Mouse (Mus musculus): ENCODE measurements around the gene Rassf10. TPM values are rescaled to one million over a fixed set of nuclear protein-coding genes. Genes with fewer than 3 reads are reported as not detected.

The Rassf10 gene
- total RNA-seq, 1 experiment: 1.1 TPM

DNA sequence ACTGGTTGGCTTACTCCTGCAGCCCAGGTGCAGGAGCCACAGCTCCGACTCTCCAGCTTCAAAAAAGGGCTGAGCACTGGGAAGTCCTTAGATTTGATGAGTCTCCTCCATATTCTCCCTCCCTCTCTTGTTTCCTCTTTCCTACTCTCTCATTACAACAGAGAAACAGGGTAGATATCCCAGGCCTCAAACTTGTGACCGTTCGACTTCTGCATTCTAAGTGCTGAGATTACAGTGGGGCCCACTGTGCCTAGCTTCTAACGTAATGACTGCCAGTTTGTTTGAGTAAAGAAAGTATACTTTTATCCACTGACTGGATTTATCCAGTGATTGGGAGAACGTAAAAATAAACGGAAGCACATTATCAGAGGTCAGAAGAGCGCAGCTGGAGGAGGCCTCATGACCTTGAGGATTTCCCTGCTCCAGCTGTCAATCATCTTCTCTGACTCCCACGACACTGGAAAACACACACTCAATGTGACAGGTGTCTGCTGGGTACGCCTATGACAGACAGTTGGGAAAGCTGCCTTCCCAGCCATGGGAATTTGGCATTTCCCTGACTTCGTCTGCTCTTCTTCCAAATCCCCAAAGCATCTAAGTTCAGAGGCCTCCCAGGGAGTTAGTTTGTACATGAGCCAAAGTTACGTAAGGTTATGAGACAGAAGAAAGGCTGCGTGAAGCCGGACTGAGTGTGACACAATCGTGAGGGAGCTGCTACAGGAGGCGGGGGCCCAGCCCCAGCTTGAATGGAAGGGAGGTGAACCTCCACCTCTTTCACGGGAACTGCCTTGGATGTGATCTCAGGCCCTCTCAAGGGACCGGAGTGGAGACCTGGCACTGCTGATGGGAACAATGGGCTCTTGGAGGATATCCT lies 31.2 kb downstream of the Rassf10 start:
- TF ChIP-seq ZC3H11A (IDR thresholded peaks at IDR 0.05; ENCODE audit: borderline replicate concordance, low read depth, low read length) (no peak), HCFC1 (IDR thresholded peaks at IDR 0.05; ENCODE audit: borderline replicate concordance, insufficient read depth, low read length) (no peak), MAFK (IDR thresholded peaks at IDR 0.05; ENCODE audit: insufficient read depth, low read depth, low read length) (no peak), ZNF384 (IDR thresholded peaks at IDR 0.05; ENCODE audit: low read depth, low read length) (no peak), CHD2 (IDR thresholded peaks at IDR 0.05; ENCODE audit: low read depth, low read length) (no peak)
- H3K9me3 ChIP-seq (ENCODE audit: control insufficient read depth, insufficient read depth, low read depth, low read length): no peaks in the 10 kb centered on the region
- no peak overlapping the region for H3K9ac ChIP-seq (ENCODE audit: insufficient read depth, low read depth, low read length, poor library complexity, severe bottlenecking)
- no peaks in the 10 kb centered on the region for H3K36me3 ChIP-seq (ENCODE audit: control insufficient read depth, insufficient read depth, low read length, poor library complexity, severe bottlenecking)
- DNase-seq (ENCODE audit: low read depth, low spot score): no peak
- no peak overlapping the region for H3K27ac ChIP-seq (ENCODE audit: insufficient read depth, low read depth, low read length, poor library complexity, severe bottlenecking)
- in situ Hi-C loops (cut with MboI; ENCODE audit: low sequenced_read_pairs in 2 of 2, unreplicated experiment in 2 of 2): no loop called here
- H3K4me3 ChIP-seq (ENCODE audit: insufficient read depth in 1 of 2, low read depth in 1 of 2, low read length in 2 of 2, poor library complexity in 1 of 2, severe bottlenecking in 1 of 2): no peak overlapping the region
- peaks cover 0 to 7% of the 10 kb centered on the region in 2 experiments; a peak in 1 of 4 replicates for H3K4me1 ChIP-seq (ENCODE audit: control insufficient read depth in 2 of 2, insufficient read depth in 2 of 2, low read length in 2 of 2, poor library complexity in 1 of 2)

DNA sequence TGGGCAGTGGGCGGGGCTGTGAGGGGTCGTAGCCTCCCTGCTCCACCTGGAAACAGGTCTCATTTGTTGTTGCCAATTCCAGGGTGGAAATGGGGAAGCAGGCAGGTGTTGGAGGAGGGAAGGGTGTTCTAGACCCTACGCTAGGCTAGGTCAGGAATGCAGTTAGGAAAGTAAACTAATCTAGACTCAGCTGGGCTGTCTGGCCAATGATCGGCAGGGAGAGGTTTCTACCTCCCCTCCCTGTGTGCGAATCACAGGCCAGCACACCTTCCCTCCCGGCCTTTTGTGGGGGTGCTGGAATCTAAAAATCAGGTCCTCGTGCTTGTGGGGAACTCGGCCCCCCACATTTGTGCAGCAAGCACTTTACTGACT lies 31.8 kb downstream of the Rassf10 start:
- no peak for TF ChIP-seq ZC3H11A (IDR thresholded peaks at IDR 0.05; ENCODE audit: borderline replicate concordance, low read depth, low read length)
- TF ChIP-seq CHD2 (IDR thresholded peaks at IDR 0.05; ENCODE audit: low read depth, low read length): no peak
- TF ChIP-seq HCFC1 (IDR thresholded peaks at IDR 0.05; ENCODE audit: borderline replicate concordance, insufficient read depth, low read length): 0 out of 2 replicates have a peak, but pooled peaks have one; percentile 22
- no peak for TF ChIP-seq ZNF384 (IDR thresholded peaks at IDR 0.05; ENCODE audit: low read depth, low read length)
- no peak for TF ChIP-seq MAFK (IDR thresholded peaks at IDR 0.05; ENCODE audit: insufficient read depth, low read depth, low read length)
- in situ Hi-C loops (cut with MboI; ENCODE audit: low sequenced_read_pairs in 2 of 2, unreplicated experiment in 2 of 2): no loop called here
- Histone ChIP-seq H3K9ac (ENCODE audit: insufficient read depth, low read depth, low read length, poor library complexity, severe bottlenecking) (no peak overlapping the region), H3K27ac (ENCODE audit: insufficient read depth, low read depth, low read length, poor library complexity, severe bottlenecking) (no peak overlapping the region), H3K4me1 (ENCODE audit: control insufficient read depth in 2 of 2, insufficient read depth in 2 of 2, low read length in 2 of 2, poor library complexity in 1 of 2) (peaks cover 0 to 7% of the 10 kb centered on the region in 2 experiments; a peak in 1 of 4 replicates), H3K4me3 (ENCODE audit: insufficient read depth in 1 of 2, low read depth in 1 of 2, low read length in 2 of 2, poor library complexity in 1 of 2, severe bottlenecking in 1 of 2) (no peak overlapping the region), H3K36me3 (ENCODE audit: control insufficient read depth, insufficient read depth, low read length, poor library complexity, severe bottlenecking) (no peaks in the 10 kb centered on the region), H3K9me3 (ENCODE audit: control insufficient read depth, insufficient read depth, low read depth, low read length) (no peaks in the 10 kb centered on the region)
- DNase-seq (ENCODE audit: low read depth, low spot score): no peak

DNA sequence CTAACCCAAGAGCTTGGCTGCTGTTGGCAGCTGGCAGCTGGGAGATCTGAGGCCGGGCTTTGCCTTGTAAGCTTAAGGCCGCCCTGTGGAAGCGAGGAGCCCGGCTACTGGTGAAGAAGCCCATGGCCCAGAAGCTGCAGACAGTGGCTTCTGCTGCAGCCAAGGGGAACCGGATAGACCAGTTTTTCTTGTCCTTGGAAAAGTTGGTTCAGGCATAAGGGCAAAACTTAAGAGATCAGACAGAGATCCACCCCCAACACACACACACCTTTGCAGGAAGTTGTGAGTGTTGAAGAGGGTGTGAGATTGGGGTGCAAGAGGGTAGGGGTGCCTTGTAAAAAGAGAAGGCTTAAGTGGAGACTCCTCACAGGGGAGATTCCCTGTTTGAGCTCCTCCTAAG lies 39.2 kb downstream of the Rassf10 start:
- no peaks in the 10 kb centered on the region for H3K9me3 ChIP-seq (ENCODE audit: control insufficient read depth, insufficient read depth, low read depth, low read length)
- H3K9ac ChIP-seq (ENCODE audit: insufficient read depth, low read depth, low read length, poor library complexity, severe bottlenecking): no peak overlapping the region
- no peaks in the 10 kb centered on the region for H3K36me3 ChIP-seq (ENCODE audit: control insufficient read depth, insufficient read depth, low read length, poor library complexity, severe bottlenecking)
- TF ChIP-seq ZNF384 (IDR thresholded peaks at IDR 0.05; ENCODE audit: low read depth, low read length) (no peak), CHD2 (IDR thresholded peaks at IDR 0.05; ENCODE audit: low read depth, low read length) (no peak), MAFK (IDR thresholded peaks at IDR 0.05; ENCODE audit: insufficient read depth, low read depth, low read length) (no peak)
- no peak overlapping the region for H3K27ac ChIP-seq (ENCODE audit: insufficient read depth, low read depth, low read length, poor library complexity, severe bottlenecking)
- H3K4me1 ChIP-seq (ENCODE audit: control insufficient read depth in 2 of 2, insufficient read depth in 2 of 2, low read length in 2 of 2, poor library complexity in 1 of 2): peaks cover 0 to 11% of the 10 kb centered on the region in 2 experiments; a peak in 1 of 4 replicates
- in situ Hi-C loops (cut with MboI; ENCODE audit: low sequenced_read_pairs in 2 of 2, unreplicated experiment in 2 of 2): no loop called here
- no peak for DNase-seq (ENCODE audit: low read depth, low spot score)
- no peak overlapping the region for H3K4me3 ChIP-seq (ENCODE audit: insufficient read depth in 1 of 2, low read depth in 1 of 2, low read length in 2 of 2, poor library complexity in 1 of 2, severe bottlenecking in 1 of 2)

DNA sequence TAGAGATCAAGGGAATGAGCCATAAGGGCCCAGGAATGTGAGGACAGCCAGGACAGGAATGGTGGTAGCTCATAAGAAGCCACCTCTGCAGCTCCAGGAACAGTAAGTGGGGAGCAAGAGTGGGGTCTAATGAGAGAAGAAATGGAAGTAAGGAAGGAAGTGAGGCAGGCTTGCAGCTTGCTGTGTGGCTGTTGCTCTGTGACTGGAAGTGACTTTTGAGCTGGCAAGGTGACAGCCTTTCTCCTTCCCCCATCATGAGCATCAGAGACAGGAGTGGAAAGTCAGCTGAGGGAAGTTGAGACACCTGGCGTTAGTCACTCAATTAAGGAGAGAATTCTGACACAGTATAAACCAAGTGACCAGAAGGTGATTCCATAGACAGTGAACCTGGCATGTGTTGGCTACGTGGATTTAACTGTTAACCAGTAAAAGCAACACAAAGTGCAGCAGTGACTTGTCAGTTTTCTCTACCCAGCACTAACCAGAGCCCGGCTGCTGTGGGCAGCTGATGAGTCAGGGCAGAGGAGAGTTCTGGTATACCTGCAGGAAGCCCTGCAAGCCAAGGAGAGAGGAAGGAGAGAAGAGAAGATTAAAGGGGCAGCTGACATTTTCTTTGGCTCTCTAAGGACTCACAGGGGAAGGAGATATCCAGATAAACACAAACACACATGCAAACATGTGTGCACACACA lies 49.9 kb downstream of the Rassf10 start:
- in situ Hi-C loops (cut with MboI; ENCODE audit: low sequenced_read_pairs in 2 of 2, unreplicated experiment in 2 of 2): no loop called here
- H3K9ac ChIP-seq (ENCODE audit: insufficient read depth, low read depth, low read length, poor library complexity, severe bottlenecking): no peak overlapping the region
- H3K4me1 ChIP-seq (ENCODE audit: control insufficient read depth in 2 of 2, insufficient read depth in 2 of 2, low read length in 2 of 2, poor library complexity in 1 of 2): peaks cover 0 to 2% of the 10 kb centered on the region in 2 experiments; a peak in 1 of 4 replicates
- H3K4me3 ChIP-seq (ENCODE audit: insufficient read depth in 1 of 2, low read depth in 1 of 2, low read length in 2 of 2, poor library complexity in 1 of 2, severe bottlenecking in 1 of 2): no peak overlapping the region
- H3K36me3 ChIP-seq (ENCODE audit: control insufficient read depth, insufficient read depth, low read length, poor library complexity, severe bottlenecking): no peaks in the 10 kb centered on the region
- no peak for DNase-seq (ENCODE audit: low read depth, low spot score)
- TF ChIP-seq ZNF384 (IDR thresholded peaks at IDR 0.05; ENCODE audit: low read depth, low read length): no peak
- no peak for TF ChIP-seq HCFC1 (IDR thresholded peaks at IDR 0.05; ENCODE audit: borderline replicate concordance, insufficient read depth, low read length)
- no peak for TF ChIP-seq ZC3H11A (IDR thresholded peaks at IDR 0.05; ENCODE audit: borderline replicate concordance, low read depth, low read length)
- TF ChIP-seq CHD2 (IDR thresholded peaks at IDR 0.05; ENCODE audit: low read depth, low read length): no peak
- no peak for TF ChIP-seq MAFK (IDR thresholded peaks at IDR 0.05; ENCODE audit: insufficient read depth, low read depth, low read length)
- H3K9me3 ChIP-seq (ENCODE audit: control insufficient read depth, insufficient read depth, low read depth, low read length): no peaks in the 10 kb centered on the region
- H3K27ac ChIP-seq (ENCODE audit: insufficient read depth, low read depth, low read length, poor library complexity, severe bottlenecking): no peak overlapping the region
